Comparison of ENCODE assay signal across 22 mouse cellular contexts in the genomic region with DNA sequence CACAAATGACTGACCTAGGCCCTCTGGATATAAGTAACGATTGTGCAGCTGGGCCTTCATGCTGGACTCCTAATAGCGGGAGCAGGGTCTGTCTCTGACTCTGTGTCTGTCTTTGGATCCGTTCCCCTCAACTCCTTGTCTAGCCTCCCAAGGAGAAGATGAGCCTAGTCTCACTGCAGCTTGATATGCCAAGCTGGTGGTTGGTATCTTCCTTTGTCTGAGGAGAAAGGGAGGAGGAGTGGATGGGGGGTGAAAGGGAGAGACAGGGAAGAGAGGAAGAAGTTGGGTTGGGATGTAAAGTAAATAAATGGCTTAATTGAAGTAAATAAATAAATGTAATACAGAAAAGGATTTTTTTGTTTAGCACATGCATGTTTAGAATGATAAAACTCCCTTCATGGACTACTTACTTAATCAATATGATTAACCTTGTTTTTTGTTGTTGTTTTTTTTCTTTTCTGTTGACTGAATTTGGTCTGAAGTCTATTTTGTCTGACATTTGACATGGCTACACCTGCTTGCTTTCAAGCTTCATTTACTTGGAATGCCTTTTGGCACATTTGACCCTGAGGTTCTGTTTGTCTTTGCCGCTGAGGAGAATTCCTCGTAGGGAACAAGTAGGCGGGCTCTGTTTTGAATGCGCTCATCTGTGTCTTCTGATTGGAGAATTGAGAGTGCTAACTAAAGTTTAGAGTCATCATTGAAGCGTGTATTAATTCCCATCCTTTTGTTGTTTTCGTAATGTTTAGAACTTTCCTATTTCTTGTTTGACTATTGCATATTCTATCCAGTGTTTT.
A peak's percentile ranks its signal among the peaks of the same experiment; 100 is the strongest.
DNase-seq lines count a peak whose midpoint lies in the region; ATAC-seq lines count a peak whose summit lies in the region.
"Had no signal": no experiment of that assay in that cellular context is flagged by ENCODE, and none has a peak within 500 bp of the region (broad histone marks: within the 10 kb centered on the region; RNA-seq: fewer than 3 reads in every experiment).

No protein-coding gene starts in this region.

- no peaks in the 10 kb centered on the region for H3K36me3 ChIP-seq in midbrain, embryonic 11.5 days (ENCODE audit: control insufficient read depth, insufficient read depth, low read length)
- no peaks in the 10 kb centered on the region for H3K36me3 ChIP-seq in midbrain, embryonic 10.5 days
- no peaks in the 10 kb centered on the region for H3K36me3 ChIP-seq in kidney, embryonic 15.5 days
- H3K36me3 ChIP-seq: embryonic facial prominence, embryonic 13.5 days; forebrain, embryonic 12.5 days; heart, embryonic 12.5 days; hindbrain, embryonic 12.5 days had no signal

- no peaks in the 10 kb centered on the region; the same call in 1 of the 2 replicates for H3K9me3 ChIP-seq in midbrain, embryonic 11.5 days (ENCODE audit: control insufficient read depth, low read length)
- H3K9me3 ChIP-seq in midbrain, embryonic 10.5 days (replicated peaks), result peaks cover 12% of the 10 kb centered on the region
- no peaks in the 10 kb centered on the region for H3K9me3 ChIP-seq in kidney, embryonic 15.5 days (replicated peaks)
- H3K9me3 ChIP-seq: embryonic facial prominence, embryonic 13.5 days; forebrain, embryonic 12.5 days had no signal

- DNase-seq in kidney, adult 11 months, result peak; percentile 2
- no peak for DNase-seq in kidney, postnatal 25 days
- DNase-seq in midbrain, embryonic 11.5 days (ENCODE audit: low spot score, missing footprints), result peak; percentile 49
- no peak for DNase-seq in midbrain, embryonic 10.5 days (ENCODE audit: low spot score)
- DNase-seq in kidney, postnatal 36 days, result peak; percentile 5 to 19
- no peak for DNase-seq in heart, postnatal 25 days (ENCODE audit: low spot score)
- DNase-seq: adrenal gland, adult 2 months; adrenal gland, postnatal 25 days; cerebellum, adult 18-20 months; cerebellum, adult 9-11 months; cerebellum, postnatal 36 days; gastrocnemius, postnatal 10 days; heart, postnatal 4 days had no signal

- no peaks in the 10 kb centered on the region for H3K27me3 ChIP-seq in midbrain, embryonic 11.5 days (ENCODE audit: control insufficient read depth, insufficient read depth, low read length)
- no peaks in the 10 kb centered on the region for H3K27me3 ChIP-seq in midbrain, embryonic 10.5 days (ENCODE audit: low read depth, poor library complexity, severe bottlenecking)
- H3K27me3 ChIP-seq in kidney, embryonic 15.5 days, result no peaks in the 10 kb centered on the region
- H3K27me3 ChIP-seq: CH12.LX; embryonic facial prominence, embryonic 13.5 days; forebrain, embryonic 12.5 days; heart, embryonic 12.5 days; hindbrain, embryonic 12.5 days; Patski had no signal

- intact Hi-C loops in heart, postnatal 25 days (cut with DNase I), result no loop called here

- no peak overlapping the region for H3K27ac ChIP-seq in midbrain, embryonic 11.5 days (ENCODE audit: low read depth, low read length)
- no peak overlapping the region for H3K27ac ChIP-seq in midbrain, embryonic 10.5 days (replicated peaks)
- 0 out of 2 replicates have a peak overlapping the region, but pooled peaks have one; percentile 7 for H3K27ac ChIP-seq in kidney, embryonic 15.5 days
- H3K27ac ChIP-seq: embryonic facial prominence, embryonic 13.5 days; forebrain, embryonic 12.5 days; hindbrain, embryonic 12.5 days had no signal

- no peak overlapping the region for H3K4me2 ChIP-seq in midbrain, embryonic 11.5 days
- no peak overlapping the region for H3K4me2 ChIP-seq in kidney, embryonic 15.5 days
- H3K4me2 ChIP-seq: embryonic facial prominence, embryonic 13.5 days; forebrain, embryonic 12.5 days; heart, embryonic 12.5 days; hindbrain, embryonic 12.5 days had no signal

- WGBS in midbrain, embryonic 11.5 days, result 79% methylated on average over 9 of the region's 9 CpGs
- WGBS in midbrain, embryonic 10.5 days, result 81% methylated on average over 9 of the region's 9 CpGs
- 48% methylated on average over 9 of the region's 9 CpGs for WGBS in kidney, embryonic 15.5 days

- H3K4me1 ChIP-seq in midbrain, embryonic 11.5 days (ENCODE audit: control insufficient read depth, insufficient read depth, low read length), result no peaks in the 10 kb centered on the region
- H3K4me1 ChIP-seq in midbrain, embryonic 10.5 days, result no peaks in the 10 kb centered on the region
- no peaks in the 10 kb centered on the region for H3K4me1 ChIP-seq in kidney, embryonic 15.5 days
- H3K4me1 ChIP-seq: embryonic facial prominence, embryonic 13.5 days; forebrain, embryonic 12.5 days; heart, embryonic 12.5 days; hindbrain, embryonic 12.5 days had no signal

- H3K9ac ChIP-seq in midbrain, embryonic 11.5 days (ENCODE audit: low read length), result no peak overlapping the region
- no peak overlapping the region for H3K9ac ChIP-seq in kidney, embryonic 15.5 days
- H3K9ac ChIP-seq: embryonic facial prominence, embryonic 13.5 days; forebrain, embryonic 12.5 days; heart, embryonic 12.5 days; hindbrain, embryonic 12.5 days had no signal

- ATAC-seq in midbrain, embryonic 11.5 days (ENCODE audit: low FRiP score), result no peak
- peak; percentile 71 for ATAC-seq in kidney, embryonic 15.5 days (replicated peaks; ENCODE audit: low FRiP score)
- ATAC-seq: forebrain, embryonic 16.5 days; hindbrain, embryonic 16.5 days; Patski had no signal

- H3K4me3 ChIP-seq in midbrain, embryonic 11.5 days (ENCODE audit: low read depth, low read length), result no peak overlapping the region
- H3K4me3 ChIP-seq in midbrain, embryonic 10.5 days, result no peak overlapping the region
- no peak overlapping the region for H3K4me3 ChIP-seq in kidney, embryonic 15.5 days (replicated peaks)
- H3K4me3 ChIP-seq: embryonic facial prominence, embryonic 13.5 days; forebrain, embryonic 12.5 days; heart, embryonic 12.5 days; hindbrain, embryonic 12.5 days had no signal

Comparison
In these comparisons a context has a peak if more than half of its experiments do, and no peak if none do; other contexts are left out.
1. DNase-seq: peak in kidney, adult 11 months (single experiment), midbrain, embryonic 11.5 days (single experiment) and kidney, postnatal 36 days (2 of 2); none in kidney, postnatal 25 days (0 of 2), midbrain, embryonic 10.5 days (single experiment) and heart, postnatal 25 days (single experiment).